18 mouse cellular contexts compared by ENCODE assay signal in the genomic region with DNA sequence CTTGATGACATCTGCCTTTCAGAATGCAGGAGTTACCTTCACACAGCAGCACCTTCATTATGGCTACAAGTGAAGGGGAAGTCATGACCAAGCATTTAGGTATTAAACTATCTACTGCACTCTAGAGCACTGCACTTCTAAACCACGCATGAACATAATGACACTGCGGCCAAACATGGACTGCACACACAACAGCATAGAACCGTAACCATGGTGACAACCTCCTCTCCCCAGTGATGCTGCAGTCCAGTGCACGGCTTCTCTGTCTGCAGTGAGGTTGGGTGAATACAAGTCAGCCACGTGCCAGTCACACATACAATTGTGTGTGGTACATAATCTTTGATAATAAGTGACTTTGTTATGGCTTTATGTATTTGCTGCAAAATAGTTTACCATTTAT. TPM values are rescaled to one million over a fixed set of nuclear protein-coding genes. Genes with fewer than 3 reads are reported as not detected.
DNase-seq lines count a peak whose midpoint lies in the region; ATAC-seq and TF ChIP-seq lines count a peak whose summit lies in the region.
"Had no signal": no experiment of that assay in that cellular context is flagged by ENCODE, and none has a peak within 500 bp of the region (broad histone marks: within the 10 kb centered on the region; RNA-seq: fewer than 3 reads in every experiment).

No protein-coding gene starts in this region.

- no peaks in the 10 kb centered on the region for H3K9me3 ChIP-seq in forebrain, postnatal 0 days (ENCODE audit: low read length)
- H3K9me3 ChIP-seq in neural tube, embryonic 15.5 days (replicated peaks): no peaks in the 10 kb centered on the region

- 87% methylated on average over 5 of the region's 5 CpGs for WGBS in kidney, adult 2 months
- WGBS in forebrain, postnatal 0 days: 56% methylated on average over 5 of the region's 5 CpGs
- WGBS in neural tube, embryonic 15.5 days: 35% methylated on average over 5 of the region's 5 CpGs

- H3K4me2 ChIP-seq in forebrain, postnatal 0 days (ENCODE audit: low read depth): no peak overlapping the region
- H3K4me2 ChIP-seq in neural tube, embryonic 15.5 days: no peak overlapping the region

- no peaks in the 10 kb centered on the region for H3K4me1 ChIP-seq in kidney, adult 2 months (ENCODE audit: control insufficient read depth, insufficient read depth, low read length)
- no peaks in the 10 kb centered on the region for H3K4me1 ChIP-seq in forebrain, postnatal 0 days (ENCODE audit: insufficient read depth)
- H3K4me1 ChIP-seq in neural tube, embryonic 15.5 days: 0 out of 2 replicates have a peak, but pooled peaks cover 3% of the 10 kb centered on the region

- no peak overlapping the region for H3K4me3 ChIP-seq in kidney, adult 2 months (ENCODE audit: insufficient read depth, low read depth, low read length)
- H3K4me3 ChIP-seq in forebrain, postnatal 0 days (ENCODE audit: low read depth, low read length): no peak overlapping the region
- no peak overlapping the region for H3K4me3 ChIP-seq in neural tube, embryonic 15.5 days (replicated peaks)

- peak; percentile 71 for ATAC-seq in forebrain, postnatal 0 days
- ATAC-seq in neural tube, embryonic 15.5 days (ENCODE audit: low FRiP score): 0 out of 2 replicates have a peak, but pooled peaks have one; percentile 45
- ATAC-seq: intestine, embryonic 16.5 days had no signal

- no peak for TF ChIP-seq POLR2A in kidney, adult 2 months (IDR thresholded peaks at IDR 0.05; ENCODE audit: low read depth, low read length)

- H3K36me3 ChIP-seq in kidney, adult 2 months (ENCODE audit: control insufficient read depth, insufficient read depth, low read length): peaks cover 2% of the 10 kb centered on the region; the same call in 1 of the 2 replicates
- 0 out of 2 replicates have a peak, but pooled peaks cover 5% of the 10 kb centered on the region for H3K36me3 ChIP-seq in forebrain, postnatal 0 days (ENCODE audit: insufficient read depth)
- H3K36me3 ChIP-seq in neural tube, embryonic 15.5 days: peaks cover 8% of the 10 kb centered on the region

- H3K9ac ChIP-seq in forebrain, postnatal 0 days: no peak overlapping the region
- H3K9ac ChIP-seq in neural tube, embryonic 15.5 days (replicated peaks): no peak overlapping the region
- H3K9ac ChIP-seq: liver, embryonic 14.5 days had no signal

- TF ChIP-seq CTCF in kidney, adult 2 months (conservative IDR thresholded peaks at IDR 0.05; ENCODE audit: insufficient read depth, insufficient read length, low read depth, low read length): no peak
- no peak for TF ChIP-seq CTCF in forebrain, postnatal 0 days (IDR thresholded peaks at IDR 0.05; ENCODE audit: low read depth)

- no peak overlapping the region for H3K27ac ChIP-seq in kidney, adult 2 months (ENCODE audit: insufficient read depth, low read depth, low read length)
- no peak overlapping the region for H3K27ac ChIP-seq in forebrain, postnatal 0 days (ENCODE audit: low read depth, low read length)
- no peak overlapping the region for H3K27ac ChIP-seq in neural tube, embryonic 15.5 days (replicated peaks)
- H3K27ac ChIP-seq: liver, embryonic 14.5 days; stomach, postnatal 0 days had no signal

- H3K27me3 ChIP-seq in kidney, adult 2 months (replicated peaks; ENCODE audit: control insufficient read depth, insufficient read depth, low read length): no peaks in the 10 kb centered on the region
- H3K27me3 ChIP-seq in forebrain, postnatal 0 days (ENCODE audit: insufficient read depth, low read length): no peaks in the 10 kb centered on the region
- H3K27me3 ChIP-seq in neural tube, embryonic 15.5 days (replicated peaks): no peaks in the 10 kb centered on the region

- DNase-seq in kidney, postnatal 10 days: peak; percentile 2
- no peak for DNase-seq in kidney, adult 2 months
- DNase-seq in forebrain, postnatal 0 days: no peak
- DNase-seq in mesoderm, embryonic 11.5 days (ENCODE audit: low read depth, low spot score): peak; percentile 9
- DNase-seq in yolk sac, embryonic 10.5 days (ENCODE audit: low spot score): no peak
- DNase-seq in right cerebral cortex, adult 2 months (ENCODE audit: low spot score in 2 of 2): no peak
- DNase-seq: cerebellum, adult 11 months; kidney, postnatal 36 days; lung, postnatal 14 days; spleen, adult 18-20 months had no signal

RNA-seq across cellular contexts. Expression of a gene that starts 17.6 kb away (rescaled TPM):
- polyA plus RNA-seq in kidney, adult 2 months (2012; rRNA removed): 9.7 and 10.6 TPM in 2 replicates
- total RNA-seq in forebrain, postnatal 0 days (2014; rRNA removed): 13.8 and 14.7 TPM in 2 replicates
- polyA plus RNA-seq in forebrain, postnatal 0 days (2015; fragmentation: Nextera tagmentation; extraction: Ambion mirVana): 5.5 and 7.0 TPM in 2 replicates
- 7.0 and 8.9 TPM in 2 replicates for polyA plus RNA-seq in neural tube, embryonic 15.5 days (2015; fragmentation: Nextera tagmentation; extraction: Ambion mirVana)

RNA-seq across cellular contexts. Expression of a gene that starts 17.9 kb away (rescaled TPM):
- polyA plus RNA-seq in kidney, adult 2 months (2012; rRNA removed): 14.8 and 15.3 TPM in 2 replicates
- total RNA-seq in forebrain, postnatal 0 days (2014; rRNA removed): 7.4 and 9.2 TPM in 2 replicates
- polyA plus RNA-seq in forebrain, postnatal 0 days (2015; fragmentation: Nextera tagmentation; extraction: Ambion mirVana): 8.0 and 12.1 TPM in 2 replicates
- 16.6 and 19.1 TPM in 2 replicates for polyA plus RNA-seq in neural tube, embryonic 15.5 days (2015; fragmentation: Nextera tagmentation; extraction: Ambion mirVana)

RNA-seq across cellular contexts. Expression of a gene that starts 42.9 kb away (rescaled TPM):
- polyA plus RNA-seq in kidney, adult 2 months (2012; rRNA removed): 0.03 TPM in 1 of 2 replicates, not detected in the other
- total RNA-seq in forebrain, postnatal 0 days (2014; rRNA removed): 0.19 TPM in 1 of 2 replicates, not detected in the other
- 0.19 and 0.20 TPM in 2 replicates for polyA plus RNA-seq in forebrain, postnatal 0 days (2015; fragmentation: Nextera tagmentation; extraction: Ambion mirVana)
- 0.19 TPM in 2 replicates for polyA plus RNA-seq in neural tube, embryonic 15.5 days (2015; fragmentation: Nextera tagmentation; extraction: Ambion mirVana)
- total RNA-seq: heart, adult 18-20 months; left cerebral cortex, postnatal 36 days; MEL had no signal
- polyA plus RNA-seq: heart, postnatal 0 days; intestine, embryonic 16.5 days; liver, embryonic 14.5 days; stomach, postnatal 0 days had no signal

Comparison
In these comparisons a context has a peak if more than half of its experiments do, and no peak if none do; other contexts are left out.
1. DNase-seq: peak in kidney, postnatal 10 days (single experiment) and mesoderm, embryonic 11.5 days (single experiment); none in kidney, adult 2 months (single experiment), forebrain, postnatal 0 days (single experiment), yolk sac, embryonic 10.5 days (single experiment) and right cerebral cortex, adult 2 months (0 of 2).